Mouse (Mus musculus) G1E-ER4 (cell line): ENCODE data around the gene Med16. TPM values are rescaled to one million over a fixed set of nuclear protein-coding genes. Genes with fewer than 3 reads are reported as not detected.

Source experiments
- GATA1 ChIP-seq: IDR thresholded peaks from one replicate; pipeline ENCODE4 v1.8.0; 2012; ENCODE audit warnings: low read length, inconsistent platforms
- polyA plus RNA-seq: library from polyadenylated mRNA; stranded (reverse); fragments of >175 nt; gene quantifications from 2 replicates; pipeline ENCODE4 v1.2.3, GENCODE M21; 2012

Med16 gene
- polyA plus RNA-seq, 1 experiment, result 64.2 TPM

- no peak for TF ChIP-seq GATA1
Measured at GRCm38 (mm10) chr10:79936911-79937441, 28.3 kb upstream of the Med16 start.

GRCm38 (mm10) chr10:79936284-79936910 lies 27.7 kb upstream of the Med16 start:
- no peak for TF ChIP-seq GATA1

GRCm38 (mm10) chr10:79934794-79935569 lies 26.3 kb upstream of the Med16 start:
- no peak for TF ChIP-seq GATA1

- TF ChIP-seq GATA1, result no peak
Measured at GRCm38 (mm10) chr10:79934272-79934721, 25.6 kb upstream of the Med16 start.

GRCm38 (mm10) chr10:79933861-79934260 lies 25.1 kb upstream of the Med16 start:
- no peak for TF ChIP-seq GATA1

GRCm38 (mm10) chr10:79933145-79933679 lies 24.5 kb upstream of the Med16 start:
- TF ChIP-seq GATA1, result no peak

- TF ChIP-seq GATA1, result no peak
Measured at GRCm38 (mm10) chr10:79932736-79933135, 24.0 kb upstream of the Med16 start.

GRCm38 (mm10) chr10:79931797-79932196 lies 23.1 kb upstream of the Med16 start:
- TF ChIP-seq GATA1, result no peak

- TF ChIP-seq GATA1, result no peak
Measured at GRCm38 (mm10) chr10:79930826-79931186, 22.1 kb upstream of the Med16 start.

- no peak for TF ChIP-seq GATA1
Measured at GRCm38 (mm10) chr10:79929967-79930825, 21.5 kb upstream of the Med16 start.

- TF ChIP-seq GATA1, result no peak
Measured at GRCm38 (mm10) chr10:79928907-79929701, 20.4 kb upstream of the Med16 start.

GRCm38 (mm10) chr10:79928030-79928694 lies 19.4 kb upstream of the Med16 start:
- no peak for TF ChIP-seq GATA1

GRCm38 (mm10) chr10:79927324-79928029 lies 18.8 kb upstream of the Med16 start:
- TF ChIP-seq GATA1, result no peak
